Comparison of ENCODE assay signal across 30 mouse cellular contexts in the genomic region with DNA sequence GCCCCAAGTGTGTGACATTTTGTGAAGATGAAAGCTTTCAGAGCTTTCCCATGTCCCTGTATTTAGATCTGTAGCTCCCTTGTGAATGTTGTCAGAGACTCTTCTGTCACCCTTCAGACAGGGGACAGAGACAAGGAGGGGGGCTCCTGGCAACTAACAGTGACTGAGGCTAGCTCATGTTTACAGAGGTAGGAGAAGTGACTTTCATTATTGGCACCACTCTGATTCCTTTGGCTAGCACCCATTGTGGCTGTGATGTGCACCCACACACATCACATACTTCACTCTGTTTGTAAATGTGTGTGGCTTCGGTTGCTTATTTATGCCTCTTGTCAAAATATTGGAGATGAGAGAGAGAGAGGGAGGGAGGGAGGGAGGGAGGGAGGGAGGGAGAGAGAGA.
"Had no signal": no experiment of that assay in that cellular context is flagged by ENCODE, and none has a peak within 500 bp of the region (broad histone marks: within the 10 kb centered on the region; RNA-seq: fewer than 3 reads in every experiment).

No protein-coding gene starts in this region.

- H3K27me3 ChIP-seq: heart, embryonic 12.5 days; heart, embryonic 13.5 days; heart, embryonic 15.5 days; hindbrain, embryonic 12.5 days; hindbrain, embryonic 13.5 days; hindbrain, embryonic 15.5 days; intestine, embryonic 15.5 days; kidney, embryonic 15.5 days had no signal

- H3K9me3 ChIP-seq: heart, embryonic 12.5 days; heart, embryonic 13.5 days; heart, embryonic 15.5 days; hindbrain, embryonic 10.5 days; hindbrain, embryonic 12.5 days; hindbrain, embryonic 13.5 days; hindbrain, embryonic 15.5 days; intestine, embryonic 15.5 days; kidney, embryonic 15.5 days had no signal

- H3K4me1 ChIP-seq: heart, embryonic 12.5 days; heart, embryonic 13.5 days; heart, embryonic 15.5 days; hindbrain, embryonic 10.5 days; hindbrain, embryonic 12.5 days; hindbrain, embryonic 13.5 days; hindbrain, embryonic 15.5 days; intestine, embryonic 15.5 days; kidney, embryonic 15.5 days had no signal

- H3K36me3 ChIP-seq: heart, embryonic 12.5 days; heart, embryonic 13.5 days; heart, embryonic 15.5 days; hindbrain, embryonic 10.5 days; hindbrain, embryonic 12.5 days; hindbrain, embryonic 13.5 days; hindbrain, embryonic 15.5 days; intestine, embryonic 15.5 days; kidney, embryonic 15.5 days had no signal

- H3K4me3 ChIP-seq: heart, adult 2 months; heart, embryonic 12.5 days; heart, embryonic 13.5 days; heart, embryonic 15.5 days; hindbrain, embryonic 10.5 days; hindbrain, embryonic 12.5 days; hindbrain, embryonic 13.5 days; hindbrain, embryonic 15.5 days; intestine, embryonic 15.5 days; kidney, embryonic 15.5 days; layer of hippocampus, adult 2 months had no signal

- H3K27ac ChIP-seq: heart, adult 2 months; heart, embryonic 13.5 days; heart, embryonic 15.5 days; hindbrain, embryonic 10.5 days; hindbrain, embryonic 12.5 days; hindbrain, embryonic 13.5 days; hindbrain, embryonic 14.5 days; hindbrain, embryonic 15.5 days; hindbrain, postnatal 0 days; intestine, embryonic 15.5 days; kidney, embryonic 15.5 days; kidney, postnatal 0 days; layer of hippocampus, adult 2 months had no signal

- DNase-seq: heart, adult 18-20 months; heart, adult 2 months; heart, postnatal 10 days; heart, postnatal 14 days; heart, postnatal 36 days; kidney, adult 11 months; kidney, adult 18-20 months; kidney, adult 2 months; kidney, adult 8-10 months; kidney, adult 9 months; kidney, postnatal 10 days; kidney, postnatal 14 days; kidney, postnatal 25 days; kidney, postnatal 36 days; kidney, postnatal 4 days; layer of hippocampus, adult 9-11 months; layer of hippocampus, postnatal 36 days had no signal
